Mouse (Mus musculus) left cerebral cortex, postnatal 25 days (tissue): ENCODE data around the gene Yars. TPM values are rescaled to one million over a fixed set of nuclear protein-coding genes. Genes with fewer than 3 reads are reported as not detected.
A peak's percentile ranks its signal among the peaks of the same experiment; 100 is the strongest.
"Not testable (repeated sequence)": the region's sequence is repeated elsewhere in the genome, so short reads cannot be mapped to it uniquely, and the experiment has no call there.

Experiments used
- DNase-seq, 2 experiments: peaks; one replicate each; pipeline ENCODE4 v3.0.0; 2022; ENCODE audit warnings: low spot score in 2 of 2, mixed read lengths in 1 of 2
- intact Hi-C: fragments of 180-260 bp; cut with DNase I; formaldehyde crosslinking; loops from one replicate; pipeline ENCODE4 v1.15.1; 2025
- total RNA-seq, 2 experiments: library from RNA; stranded (reverse); gene quantifications; 2 replicates each; pipeline ENCODE4 v1.2.3; 2021

Gene Yars
- total RNA-seq, 2 experiments from 2014 or later, result 85.3 to 96.2 TPM

DNA sequence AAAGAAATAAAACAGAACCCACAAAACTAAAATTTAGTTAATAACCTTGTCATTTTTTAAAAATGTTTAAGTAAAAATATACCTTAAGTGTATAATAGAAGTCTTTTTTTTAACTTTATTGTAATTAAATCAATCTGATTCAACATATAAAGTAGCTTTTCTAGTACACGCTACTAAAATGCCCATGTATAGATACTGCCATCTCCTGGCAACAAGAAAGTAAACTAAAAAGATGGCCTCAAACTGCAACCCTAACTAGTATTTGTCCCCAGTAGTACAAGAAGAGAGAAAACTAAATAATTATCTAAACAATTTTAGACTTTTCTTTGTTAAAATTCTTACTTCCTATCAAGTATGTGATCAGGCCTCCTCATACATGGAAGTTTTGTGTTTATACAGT, 10.0 kb upstream of the Yars start:
- intact Hi-C loops, result no loop called here
- DNase-seq, result no peak

DNA sequence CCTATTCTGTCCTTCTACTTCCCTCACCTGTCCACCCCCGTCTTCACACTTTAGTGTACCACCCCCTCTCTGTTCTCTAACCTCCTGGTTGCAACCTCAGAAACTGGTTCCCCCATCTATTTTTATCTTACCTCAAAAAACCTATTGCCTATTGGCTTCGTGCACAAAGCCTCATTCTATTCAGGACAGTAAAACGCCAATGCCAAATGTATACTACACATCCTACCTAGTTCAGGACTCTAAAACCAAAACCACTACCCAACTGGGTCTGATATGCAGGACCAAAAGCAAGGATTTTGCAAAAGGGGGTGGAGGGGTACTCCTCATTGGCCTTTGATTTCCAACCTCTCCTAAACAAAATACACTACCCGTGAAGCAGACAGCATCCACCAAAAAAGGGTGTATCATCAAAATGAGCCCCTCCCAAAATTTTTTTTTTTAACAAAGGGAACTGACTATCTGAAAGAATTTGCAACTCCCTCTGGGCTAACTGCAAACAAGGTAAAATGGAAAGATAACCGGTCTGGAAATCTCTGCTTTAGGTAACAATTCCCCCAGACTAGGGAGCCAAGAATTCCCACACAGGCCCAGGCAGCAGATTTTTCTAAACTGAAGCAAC, 1.4 kb upstream of the Yars start:
- intact Hi-C loops, result loop anchor here (5.0 to 10.0 kb wide), 2 partner anchors 56 to 223 kb away; partner anchors contain the start of gene Azin2
- DNase-seq, result no peak

DNA sequence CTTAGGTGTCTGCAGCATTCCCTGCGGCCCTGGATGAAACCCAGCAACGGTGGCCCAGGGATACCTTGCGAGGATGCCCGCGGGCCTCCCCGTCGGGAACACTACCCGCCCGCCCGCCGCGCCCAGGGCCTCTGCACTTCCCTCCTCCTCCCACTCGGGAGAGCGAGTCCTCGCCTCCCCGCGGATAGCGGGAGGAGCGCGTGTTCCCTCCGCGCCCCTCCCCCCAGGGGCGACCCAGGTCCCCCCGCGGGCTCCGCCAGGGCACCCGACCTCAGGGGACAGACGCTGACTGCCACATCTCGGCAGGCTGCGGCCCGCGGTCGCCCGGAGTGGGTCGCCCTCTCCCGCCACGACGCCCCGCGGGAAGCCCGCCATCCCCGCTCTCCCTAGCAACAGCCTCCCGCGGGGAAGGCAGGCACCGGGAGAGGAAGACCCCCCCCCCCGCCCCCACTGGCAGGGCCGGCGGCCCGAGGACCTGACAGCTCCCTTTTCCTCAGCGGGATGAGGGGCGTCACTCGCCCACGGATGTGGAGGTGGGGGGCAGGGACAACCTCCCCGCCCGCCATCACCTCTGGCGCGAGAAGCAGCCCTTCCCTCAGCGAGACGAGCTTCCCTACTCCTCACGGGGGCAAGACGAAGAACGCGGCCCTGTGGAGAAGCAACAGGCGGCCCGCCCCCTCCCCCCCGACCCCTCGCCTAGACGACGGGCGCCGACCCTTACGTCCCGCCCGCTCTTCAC, 588 bp upstream of the Yars start:
- DNase-seq, result peak; percentile 38 to 55
- intact Hi-C loops, result loop anchor here (5.0 to 10.0 kb wide), 2 partner anchors 57 to 224 kb away; partner anchors contain the start of gene Azin2

DNA sequence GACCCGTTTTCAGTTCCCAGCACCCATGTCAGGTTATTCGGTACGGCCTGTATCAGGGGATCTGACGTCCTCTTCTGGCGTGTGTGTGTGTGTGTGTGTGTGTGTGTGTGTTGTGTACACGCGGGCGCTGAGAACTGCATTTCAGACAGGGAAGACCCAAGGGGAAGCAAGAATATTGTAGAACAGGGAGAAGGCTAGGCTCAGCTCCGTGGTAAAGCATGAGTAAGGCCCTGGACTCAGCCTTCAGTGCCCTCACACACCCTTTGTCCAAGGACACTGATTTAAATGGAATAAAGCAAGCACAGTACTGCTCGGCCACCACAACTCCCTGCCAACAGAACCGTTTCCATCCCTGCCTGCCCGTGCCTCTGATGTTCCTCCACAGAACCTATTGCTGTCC, 978 bp downstream of the Yars start:
- intact Hi-C loops, result no loop called here
- peak in 1 of 2 experiments; percentile 12 for DNase-seq

DNA sequence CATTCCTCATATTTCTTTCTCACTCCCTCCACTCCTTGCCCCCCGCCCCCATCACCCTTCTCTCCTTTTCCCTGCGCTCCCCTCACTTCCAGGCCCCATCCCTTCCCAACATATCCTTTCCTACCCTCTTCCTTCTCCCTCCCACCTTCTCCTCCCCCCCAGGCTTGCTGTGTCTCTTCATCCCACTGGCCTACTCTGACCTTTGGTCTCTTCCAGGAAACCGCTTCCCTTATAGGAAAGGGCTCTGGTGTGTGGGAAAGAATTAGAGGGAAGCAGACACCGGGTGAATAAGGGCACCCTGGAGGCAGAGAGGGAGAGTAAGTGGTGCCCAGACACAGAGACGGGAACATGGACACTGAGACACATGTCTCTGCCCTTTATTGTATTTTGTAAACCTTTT, 2.1 kb downstream of the Yars start:
- no peak for DNase-seq
- intact Hi-C loops, result no loop called here

DNA sequence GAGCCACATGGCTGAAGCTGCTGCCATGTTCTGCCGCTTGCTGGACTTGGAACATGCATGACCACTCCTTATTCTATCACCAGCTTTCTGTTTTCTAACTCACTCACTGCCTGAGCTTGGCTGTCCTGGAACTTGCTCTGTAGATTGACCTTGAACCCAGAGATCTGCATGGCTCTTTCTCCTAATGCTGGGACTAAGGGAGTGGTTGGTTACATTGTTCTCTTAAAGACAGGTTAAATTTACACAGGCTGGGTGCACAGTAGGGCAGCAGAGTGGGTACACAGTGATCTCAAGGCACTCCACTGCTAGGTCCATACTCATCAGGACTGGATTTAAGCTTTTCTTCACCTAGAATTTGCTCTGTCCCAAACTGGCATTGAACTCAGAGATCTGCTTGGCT, 4.7 kb downstream of the Yars start:
- intact Hi-C loops, result no loop called here

DNA sequence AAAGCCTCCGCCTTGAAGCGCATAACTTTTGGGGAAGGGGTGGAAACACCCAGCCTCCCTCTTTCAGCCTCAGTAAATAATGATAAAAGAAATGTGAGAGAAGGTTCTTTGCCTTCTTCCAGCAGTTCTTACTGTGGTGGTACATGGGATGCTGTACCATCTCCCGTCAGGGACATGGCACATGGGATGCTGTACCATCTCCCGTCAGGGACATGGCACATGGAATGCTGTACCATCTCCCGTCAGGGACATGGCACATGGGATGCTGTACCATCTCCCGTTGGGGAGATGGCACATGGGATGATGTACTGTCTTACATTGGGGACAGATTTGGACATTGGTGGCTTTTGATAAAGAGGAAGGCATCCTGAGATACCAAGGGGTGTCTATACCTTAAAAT, 8.0 kb downstream of the Yars start:
- intact Hi-C loops, result no loop called here
- no peak for DNase-seq

More for the DNA sequence above, 4.7 kb downstream of the Yars start:
- no peak for DNase-seq

DNA sequence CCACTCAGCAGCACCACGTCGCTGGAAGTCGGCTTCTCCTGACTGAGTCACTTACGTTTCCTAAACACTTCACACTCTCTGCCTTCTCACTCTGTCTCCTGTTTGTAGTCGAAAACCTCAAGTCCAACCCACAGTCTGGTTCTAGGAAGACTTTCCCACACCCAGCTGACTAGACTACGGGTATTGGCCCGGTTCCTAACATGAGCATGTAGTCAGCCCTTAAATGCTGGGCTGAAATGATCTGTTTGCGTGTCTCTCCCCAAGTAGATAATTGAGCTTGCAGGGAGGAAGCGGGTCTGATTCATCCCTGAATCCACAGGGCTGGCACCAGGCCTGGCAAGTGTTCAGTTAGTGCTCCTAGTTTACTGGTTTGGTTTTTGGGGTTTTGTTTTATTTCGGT, 15.1 kb downstream of the Yars start:
- intact Hi-C loops, result no loop called here

DNA sequence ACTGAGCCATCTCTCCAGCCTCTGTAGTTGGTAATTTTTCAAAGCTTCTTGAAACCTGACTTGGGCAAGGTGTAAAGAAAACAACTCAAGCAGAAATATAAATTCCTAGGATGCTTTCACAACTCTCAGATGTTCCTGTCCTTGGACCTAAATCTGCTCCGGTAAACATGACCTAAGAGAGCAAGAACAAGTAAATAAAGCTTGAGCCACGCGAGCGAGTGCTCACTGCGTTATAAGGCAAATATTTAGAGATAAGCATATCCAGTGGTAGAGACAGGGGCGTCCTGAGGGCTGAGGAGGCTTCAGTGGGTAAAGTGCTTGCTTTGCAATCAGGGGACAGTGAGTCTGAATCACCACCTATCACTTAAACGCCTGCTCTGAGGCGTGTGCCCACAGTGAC, 17.2 kb downstream of the Yars start:
- intact Hi-C loops, result no loop called here
- DNase-seq, result no peak

More for the DNA sequence above, 15.1 kb downstream of the Yars start:
- DNase-seq, result peak in 1 of 2 experiments; percentile 82

DNA sequence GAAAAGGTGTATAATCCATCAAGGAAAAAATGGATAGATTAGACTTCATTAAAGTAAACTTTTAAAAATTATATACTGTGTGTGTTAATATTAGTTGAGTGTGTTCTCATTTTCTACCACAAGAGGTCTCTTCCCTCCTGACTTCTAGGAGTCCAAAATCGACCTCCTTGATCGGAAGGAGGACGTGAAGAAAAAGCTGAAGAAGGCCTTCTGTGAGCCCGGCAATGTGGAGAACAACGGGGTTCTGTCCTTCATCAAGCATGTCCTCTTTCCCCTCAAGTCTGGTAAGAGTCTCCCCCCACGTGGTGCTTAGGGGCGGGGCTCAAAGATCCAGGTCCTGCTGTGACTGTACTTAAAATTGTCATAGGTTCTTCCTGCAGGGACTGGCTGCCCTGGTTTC, 19.9 kb downstream of the Yars start:
- no peak for DNase-seq
- intact Hi-C loops, result loop anchor here (1.0 to 2.0 kb wide), 2 partner anchors 67 to 245 kb away; no protein-coding TSS in a partner anchor

DNA sequence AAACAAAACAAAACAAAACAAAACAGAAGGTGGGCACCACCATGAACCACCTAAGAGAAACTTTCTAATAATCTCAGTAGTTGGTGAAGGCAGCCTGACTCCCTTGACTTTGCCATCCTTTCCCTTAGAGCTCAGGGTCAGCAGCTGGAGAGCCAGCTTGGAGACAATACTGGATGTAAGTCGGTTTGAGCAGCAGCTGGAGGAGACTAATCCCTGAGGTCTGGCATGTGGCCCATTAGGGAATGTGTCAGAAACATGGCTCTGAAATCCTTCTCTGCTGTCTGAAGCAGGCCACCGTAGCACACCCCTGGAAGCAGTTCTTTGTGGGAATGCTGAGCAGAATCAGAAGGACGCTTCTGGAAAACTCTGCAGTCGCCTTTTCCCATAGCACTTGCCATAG, 21.9 kb downstream of the Yars start:
- DNase-seq, result no peak
- intact Hi-C loops, result no loop called here

DNA sequence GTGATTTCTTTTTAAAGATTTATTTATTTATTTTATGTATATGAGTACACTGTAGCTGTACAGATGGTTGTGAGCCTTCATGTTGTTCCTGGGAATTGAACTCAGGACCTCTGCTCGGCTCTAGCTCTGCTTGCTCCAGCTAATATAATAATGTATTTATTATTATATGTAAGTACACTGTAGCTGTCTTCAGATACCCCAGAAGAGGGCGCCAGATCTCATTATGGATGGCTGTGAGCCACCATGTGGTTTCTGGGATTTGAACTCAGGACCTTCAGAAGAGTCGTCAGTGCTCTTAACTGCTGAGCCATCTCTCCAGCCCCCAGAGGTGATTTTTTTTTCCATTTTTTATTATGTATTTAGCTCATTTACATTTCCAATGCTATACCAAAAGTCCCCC, 22.9 kb downstream of the Yars start:
- DNase-seq, intact Hi-C loops: not testable (repeated sequence)

DNA sequence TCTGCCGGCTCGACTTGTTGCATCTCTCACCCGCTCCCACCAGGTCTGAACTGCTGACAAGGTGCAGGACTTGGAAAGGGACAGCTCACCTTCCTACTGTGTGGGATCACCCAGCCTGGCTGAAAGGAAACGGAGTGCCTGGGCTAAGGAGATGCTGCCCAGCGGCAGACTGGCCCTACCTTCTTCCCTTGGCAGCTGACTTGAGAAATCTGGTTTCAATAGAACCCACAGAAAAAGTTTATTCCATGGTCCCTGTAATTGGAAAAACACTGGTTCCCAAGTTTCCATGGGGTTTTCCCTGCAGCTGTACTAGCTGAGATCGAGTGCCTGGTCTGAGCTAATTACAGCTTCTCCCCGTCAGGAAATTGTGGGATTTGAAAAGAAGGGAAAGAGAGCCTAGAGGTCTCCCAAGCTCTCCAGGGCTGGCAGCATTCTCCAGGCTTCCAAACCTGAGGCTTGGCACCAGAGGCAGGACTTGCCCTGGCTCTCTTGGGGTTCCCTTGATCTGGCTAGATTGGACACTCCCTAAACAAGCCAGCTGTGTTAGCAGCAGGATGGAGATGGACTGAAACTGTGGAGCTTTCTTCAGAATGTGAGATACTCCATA, 29.1 kb downstream of the Yars start:
- no peak for DNase-seq
- intact Hi-C loops, result no loop called here

DNA sequence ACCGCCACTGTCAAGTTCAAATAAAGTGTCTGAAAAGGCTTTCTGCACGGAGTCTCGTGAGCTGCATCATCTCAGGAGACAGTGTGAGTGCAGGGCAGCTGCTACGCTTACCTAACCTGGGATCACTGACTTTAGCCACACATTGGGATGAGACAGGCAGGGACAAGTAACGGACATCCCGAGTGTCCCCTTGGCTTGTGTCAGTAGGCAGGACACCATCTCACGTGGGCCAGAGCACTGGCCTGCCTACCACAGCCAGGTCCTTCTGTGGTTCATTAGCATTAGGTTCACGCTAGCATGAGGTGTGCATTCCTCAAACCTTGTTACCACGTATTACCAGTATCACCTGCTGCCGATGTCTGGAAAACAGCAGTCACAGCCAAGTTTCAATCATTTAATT, 29.6 kb downstream of the Yars start:
- intact Hi-C loops, result no loop called here
- no peak for DNase-seq

DNA sequence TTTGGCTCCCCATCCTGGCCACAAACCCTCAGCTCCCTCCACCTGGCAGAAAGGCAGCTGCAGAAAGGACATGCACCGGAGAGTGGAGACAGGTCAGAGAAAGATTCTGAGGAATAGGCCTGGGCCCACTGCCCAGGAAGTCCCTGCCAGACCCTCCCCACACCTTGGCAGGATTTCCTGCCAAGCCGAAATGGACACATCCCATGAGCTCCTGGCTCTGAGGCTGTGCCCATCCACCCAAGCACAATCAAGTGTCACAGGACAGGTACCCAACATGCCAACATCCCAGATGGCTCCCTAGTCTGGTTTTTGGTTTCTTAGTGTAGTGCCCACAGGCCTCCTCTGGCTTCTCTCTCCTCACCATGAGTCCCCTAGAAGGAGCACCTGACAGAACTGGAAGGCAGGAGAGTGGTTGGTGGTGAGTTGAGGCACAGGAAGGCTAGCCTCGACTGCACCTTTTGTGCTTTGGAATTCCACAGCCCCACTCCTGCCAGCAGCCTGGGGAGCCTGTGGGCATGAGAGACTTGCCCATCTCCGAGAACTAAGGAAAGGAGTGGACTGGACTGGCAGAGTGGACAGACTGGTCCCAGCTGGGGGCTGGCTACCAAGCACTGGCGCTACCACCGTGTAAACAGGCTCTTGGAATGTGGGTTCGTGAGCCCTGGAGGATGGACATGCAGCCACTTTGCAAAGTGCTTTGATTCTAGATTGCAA, 31.0 kb downstream of the Yars start:
- DNase-seq, result no peak
- intact Hi-C loops, result no loop called here

DNA sequence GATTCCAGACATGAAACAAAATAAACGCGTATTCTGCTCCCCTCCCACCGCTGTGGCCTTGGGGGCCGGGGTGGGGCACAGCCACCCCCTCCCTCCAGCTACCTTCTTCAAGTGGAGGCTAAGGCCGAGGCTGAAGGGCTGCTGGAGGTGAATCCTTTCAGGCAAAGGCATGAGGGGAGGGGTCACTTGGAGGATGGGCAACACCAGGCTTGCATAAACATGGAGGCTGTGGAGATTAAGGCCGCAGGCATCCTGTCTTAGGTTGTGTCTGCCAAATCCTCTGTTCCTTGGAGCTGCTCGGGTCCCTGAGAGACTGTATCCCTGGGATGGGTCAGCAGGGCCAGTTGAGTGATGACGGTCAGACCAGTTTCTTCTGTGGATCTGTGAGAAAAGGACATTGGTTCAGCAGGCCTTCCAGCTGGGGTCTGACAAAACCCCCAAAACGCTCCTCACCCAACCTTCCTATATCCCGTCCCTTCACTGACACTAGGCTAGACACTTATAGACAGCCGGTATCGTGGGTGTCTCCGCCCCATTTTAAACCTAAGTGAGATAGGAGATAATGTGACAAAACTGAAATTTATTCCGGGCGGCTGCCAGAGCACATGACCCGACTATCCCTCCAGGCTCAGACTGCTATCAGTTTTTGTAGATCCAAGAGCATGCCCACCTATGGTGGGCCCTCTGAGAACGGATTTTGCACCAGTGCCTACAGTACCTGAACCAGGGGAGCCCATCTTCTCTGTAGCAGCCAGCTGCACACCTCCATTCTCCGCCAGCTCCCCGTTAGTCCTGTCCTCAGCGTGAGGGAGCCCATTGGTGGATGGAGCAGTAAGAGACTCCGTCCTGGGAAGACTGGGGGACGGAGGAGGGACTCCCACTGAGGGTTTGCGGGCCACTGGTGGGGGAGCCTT, 31.8 kb downstream of the Yars start:
- peak in 1 of 2 experiments; percentile 60 for DNase-seq
- intact Hi-C loops, result no loop called here

DNA sequence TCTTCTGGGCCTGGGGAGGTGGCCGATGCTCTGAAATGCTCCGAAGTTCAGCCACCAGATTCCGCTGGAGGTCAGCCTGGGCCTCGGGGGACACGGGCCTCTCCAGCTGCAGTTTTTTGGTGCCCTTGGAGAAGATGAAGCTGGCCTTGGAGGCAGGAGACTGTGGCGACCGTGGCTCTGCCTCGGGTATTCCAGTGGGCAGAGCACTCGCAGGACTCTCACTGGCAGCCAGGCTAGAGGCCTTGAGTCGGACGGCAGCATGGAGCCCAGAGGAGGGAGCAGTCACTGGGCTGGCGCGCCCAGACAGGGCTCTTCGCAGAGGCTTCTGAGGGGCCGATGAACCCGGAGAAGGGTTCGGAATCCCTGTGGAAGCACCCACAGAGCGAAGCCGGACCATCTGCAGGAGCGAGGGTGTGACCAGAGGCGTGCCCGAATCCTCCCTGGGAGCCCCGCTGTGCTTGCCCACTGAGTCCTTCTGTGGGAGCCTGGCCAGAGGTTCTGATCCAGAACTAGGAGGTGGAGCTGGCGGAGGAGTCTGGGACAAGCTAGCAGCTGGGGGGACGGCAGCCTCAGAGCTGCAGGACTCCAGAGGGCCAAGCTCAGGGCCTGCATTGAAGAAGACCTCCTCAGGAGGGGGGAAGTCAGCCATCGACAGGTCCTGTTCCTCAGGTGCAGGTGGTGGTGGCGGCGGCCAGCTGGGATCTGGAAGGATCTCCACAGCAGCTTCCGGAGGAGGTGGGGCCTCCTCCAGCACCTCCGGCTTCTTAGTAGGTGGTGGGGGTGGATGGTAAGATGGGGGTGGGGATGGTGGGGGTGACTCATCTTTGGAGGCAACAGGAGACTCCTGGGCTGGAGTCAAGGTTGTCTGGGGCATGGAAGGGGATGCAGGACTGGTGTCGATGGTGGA, 32.7 kb downstream of the Yars start:
- no peak for DNase-seq
- intact Hi-C loops, result no loop called here
